Mouse (Mus musculus) c-Kit-positive CD71-positive TER-119-positive erythroid progenitor cells, embryonic 14.5 days (primary cell): Measurements from ENCODE around the gene Olfr340.
"Not testable (repeated sequence)": the region's sequence is repeated elsewhere in the genome, so short reads cannot be mapped to it uniquely, and the experiment has no call there.

Experiments used
- DNase-seq: peaks from one replicate; pipeline ENCODE4 v3.0.0-alpha.2; 2013; ENCODE audit warnings: low spot score

Olfr340 gene

DNA sequence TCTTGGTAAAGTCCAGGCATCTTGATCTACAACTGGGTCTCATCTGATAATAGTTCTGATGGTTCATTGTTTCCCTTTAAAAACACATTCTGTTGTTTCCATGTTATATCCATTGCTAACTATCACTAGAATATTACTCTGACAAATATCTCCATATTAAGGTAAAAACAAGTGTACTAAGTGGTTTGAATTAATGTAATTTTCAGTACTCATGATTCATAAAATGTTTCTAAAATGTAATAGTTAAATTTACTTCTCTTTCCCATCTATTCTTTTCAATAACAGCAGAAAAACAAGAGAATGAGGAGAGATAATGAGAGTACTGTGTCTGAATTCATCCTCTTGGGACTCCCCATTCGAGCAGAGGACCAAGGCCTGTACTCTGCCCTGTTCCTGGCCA lies at the start of gene Olfr340:
TSS of gene Olfr340 (plus strand) at position 301 of the 400 bp plus-strand sequence.
- DNase-seq: no peak

GRCm38 (mm10) chr2:36415174-36415573 lies 37.2 kb upstream of the Olfr340 start:
- not testable (repeated sequence) for DNase-seq

- not testable (repeated sequence) for DNase-seq
Measured at GRCm38 (mm10) chr2:36415591-36415990, 36.8 kb upstream of the Olfr340 start.

DNA sequence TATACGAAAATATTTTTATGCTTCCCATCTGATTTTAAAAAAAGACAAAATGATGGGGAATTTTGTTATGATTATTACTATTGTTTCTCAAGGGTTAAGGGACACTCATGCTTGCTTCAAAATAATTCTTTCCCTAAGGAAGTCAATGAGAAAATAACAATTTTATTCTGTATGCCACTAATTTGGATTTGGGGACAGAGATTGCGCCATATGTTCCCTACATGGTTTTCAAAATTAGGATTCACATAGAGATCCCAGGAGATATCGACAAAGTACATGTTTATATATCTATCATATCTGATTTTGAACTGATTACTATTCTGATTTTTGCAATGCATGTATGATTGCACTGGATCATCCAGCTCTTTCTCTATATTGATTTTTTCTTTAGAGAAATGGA lies 33.7 kb upstream of the Olfr340 start, which contains the start of gene Olfr339:
TSS of gene Olfr339 (plus strand) at position 301 of the 400 bp plus-strand sequence.
- no peak for DNase-seq

GRCm38 (mm10) chr2:36473634-36474033 lies 21.2 kb downstream of the Olfr340 start:
- DNase-seq: no peak

DNA sequence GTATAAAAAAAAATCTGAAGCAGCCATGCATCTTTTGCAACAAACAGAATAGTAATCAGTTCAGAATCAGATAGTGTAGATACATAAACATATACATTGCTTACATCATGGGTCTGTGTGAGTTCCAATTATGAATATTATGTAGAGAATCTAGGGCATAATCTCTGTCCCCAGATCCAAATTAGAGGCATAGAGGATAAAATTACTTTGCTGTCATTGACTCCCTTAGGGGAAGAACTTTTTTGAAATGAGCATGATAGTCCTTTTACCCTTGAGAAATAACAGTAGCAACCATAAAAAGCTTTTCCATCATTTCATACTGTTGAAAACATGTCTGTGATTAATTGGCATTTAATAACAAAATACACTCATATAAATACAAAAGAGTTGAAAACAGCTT lies 30.0 kb downstream of the Olfr340 start, which contains the start of gene Olfr341:
TSS of gene Olfr341 (minus strand) at position 101 of the 400 bp plus-strand sequence.
- DNase-seq: no peak
